Mouse (Mus musculus): Measurements from ENCODE around the gene Ltn1.
A peak's percentile ranks its signal among the peaks of the same experiment; 100 is the strongest.

Gene Ltn1

DNA sequence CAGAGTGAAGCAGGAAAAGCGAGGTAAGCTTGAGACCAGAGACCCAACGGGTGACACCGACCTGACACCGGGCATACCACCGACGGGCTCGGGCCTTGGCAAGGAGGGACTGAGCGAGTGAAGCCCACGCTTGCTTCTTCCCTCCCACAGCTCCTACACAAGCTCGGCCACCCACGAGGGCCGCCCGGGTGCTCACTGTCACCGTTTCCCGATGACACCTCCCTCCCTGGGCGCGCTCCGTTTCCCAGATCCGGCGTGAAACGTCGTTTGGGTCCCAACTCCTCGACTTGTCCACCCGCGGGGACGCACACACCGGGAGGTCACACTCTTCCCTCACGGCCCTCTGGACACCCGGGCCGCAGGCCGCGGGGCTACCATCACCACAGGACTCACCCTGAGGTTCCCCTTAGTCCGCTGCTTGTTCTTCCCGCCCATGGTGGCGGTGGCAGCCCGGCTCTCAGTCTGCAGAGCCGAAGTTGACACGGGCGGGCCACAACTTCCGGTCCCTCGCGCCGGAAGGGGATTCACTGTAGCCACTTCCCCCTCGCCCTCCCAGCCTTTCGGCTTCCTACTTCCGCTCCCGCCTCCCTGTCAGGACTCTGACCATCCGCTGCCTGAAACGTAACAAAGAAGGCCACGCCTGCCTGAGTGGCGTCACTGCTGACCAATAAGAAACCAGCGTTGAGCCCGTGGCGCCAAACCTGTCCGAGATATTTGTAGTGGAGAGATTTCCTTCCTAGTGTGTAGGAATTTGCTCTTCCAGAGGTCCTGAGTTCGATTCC, at the start of gene Ltn1:
Gene Ltn1 (minus strand): TSS at position 580 of the 782 bp plus-strand sequence.
- peak; percentile 99 for DNase-seq (ENCODE audit: low read depth, low spot score)

DNA sequence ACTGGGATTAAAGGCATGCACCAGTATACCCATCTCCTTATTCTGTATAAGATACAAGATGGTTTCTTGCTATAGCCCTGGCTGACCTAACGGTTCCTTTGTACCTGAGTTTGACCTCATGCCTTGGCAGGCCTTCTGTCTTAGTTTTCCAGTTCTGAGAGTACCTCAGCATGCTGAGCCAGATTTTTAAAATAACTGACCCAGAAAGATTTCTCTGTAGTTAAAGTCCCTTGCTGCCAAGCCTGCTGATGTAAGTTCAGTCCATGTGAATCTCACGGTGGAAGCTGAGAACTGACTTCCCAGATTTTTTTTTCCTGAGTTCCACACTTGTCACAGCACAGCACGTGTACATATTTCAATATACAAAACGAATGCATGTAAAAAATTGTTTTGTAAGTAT, 38.2 kb upstream of the Ltn1 start:
- no peak for DNase-seq (ENCODE audit: low read depth, low spot score)

DNA sequence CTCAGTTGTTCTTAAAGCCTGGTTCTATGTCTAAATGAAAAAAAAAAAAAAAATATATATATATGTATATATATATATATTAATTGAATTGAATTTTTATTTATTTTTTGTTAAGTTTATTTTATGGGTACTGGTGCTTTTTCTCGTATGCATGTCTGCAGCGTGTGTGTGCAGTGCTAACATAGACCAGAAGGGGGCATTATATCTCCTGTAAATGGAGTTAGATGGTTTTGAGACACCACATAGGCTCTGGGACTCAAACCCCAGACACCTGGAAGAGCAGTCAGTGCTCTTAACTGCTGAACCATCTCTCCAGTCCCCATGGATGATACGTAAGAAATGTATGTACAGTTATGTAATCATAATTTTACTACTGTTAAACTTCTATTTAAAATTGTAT, 26.3 kb upstream of the Ltn1 start:
- DNase-seq (ENCODE audit: low read depth, low spot score): peak; percentile 41

- DNase-seq (ENCODE audit: low read depth, low spot score): no peak
These were observed 22.8 kb upstream of the Ltn1 start for GRCm38 (mm10) chr16:87455180-87455611.

GRCm38 (mm10) chr16:87454419-87455179, 22.2 kb upstream of the Ltn1 start, which contains the start of gene Usp16:
Gene Usp16 (plus strand): TSS chr16:87454703.
- DNase-seq (ENCODE audit: low read depth, low spot score): peak; percentile 92

GRCm38 (mm10) chr16:87453226-87453625, 20.8 kb upstream of the Ltn1 start:
- DNase-seq (ENCODE audit: low read depth, low spot score): no peak

GRCm38 (mm10) chr16:87445528-87445927, 13.1 kb upstream of the Ltn1 start:
- no peak for DNase-seq (ENCODE audit: low read depth, low spot score)

DNA sequence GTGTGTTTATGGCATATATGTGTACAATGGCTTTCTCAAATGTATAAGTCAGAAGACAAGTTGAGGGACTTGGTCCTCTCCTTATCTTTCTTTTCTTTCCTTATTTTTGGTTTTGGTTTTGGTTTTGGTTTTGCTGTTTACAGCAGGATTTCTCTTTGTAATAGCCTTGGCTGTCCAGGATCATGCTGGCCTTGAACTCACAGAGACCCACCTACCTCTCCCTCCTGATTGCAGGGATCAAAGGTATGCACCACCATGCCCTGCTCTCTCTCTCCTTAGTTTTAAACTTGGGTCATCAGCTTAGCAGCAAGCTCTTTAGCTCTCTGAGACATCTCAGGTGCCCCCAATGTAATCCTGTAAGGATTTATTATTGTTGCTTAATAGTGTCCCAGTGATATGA, 12.7 kb upstream of the Ltn1 start:
- no peak for DNase-seq (ENCODE audit: low read depth, low spot score)

- DNase-seq (ENCODE audit: low read depth, low spot score): no peak
These were observed 11.7 kb upstream of the Ltn1 start for GRCm38 (mm10) chr16:87444071-87444470.

DNA sequence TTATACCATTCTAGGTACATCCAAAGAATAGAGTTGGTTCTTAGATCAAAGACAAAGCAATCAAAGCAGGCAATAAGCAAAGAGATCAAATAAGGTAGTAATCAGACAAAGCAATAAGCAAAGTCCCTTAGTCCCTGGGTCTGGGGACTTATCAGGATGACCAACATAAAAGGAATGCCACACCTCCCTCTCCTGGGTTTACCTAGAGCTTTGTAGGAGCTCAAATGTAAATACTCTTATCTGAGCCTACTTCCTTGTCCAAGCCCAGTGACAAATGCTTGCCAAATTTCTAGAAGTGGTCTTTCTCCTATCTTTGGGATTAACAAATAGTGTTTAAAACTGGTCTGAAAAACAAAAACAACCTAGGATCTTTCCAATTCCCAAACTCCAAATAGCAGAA, 10.8 kb upstream of the Ltn1 start:
- no peak for DNase-seq (ENCODE audit: low read depth, low spot score)

- no peak for DNase-seq (ENCODE audit: low read depth, low spot score)
These were observed 9.9 kb upstream of the Ltn1 start for GRCm38 (mm10) chr16:87442291-87442690.

DNA sequence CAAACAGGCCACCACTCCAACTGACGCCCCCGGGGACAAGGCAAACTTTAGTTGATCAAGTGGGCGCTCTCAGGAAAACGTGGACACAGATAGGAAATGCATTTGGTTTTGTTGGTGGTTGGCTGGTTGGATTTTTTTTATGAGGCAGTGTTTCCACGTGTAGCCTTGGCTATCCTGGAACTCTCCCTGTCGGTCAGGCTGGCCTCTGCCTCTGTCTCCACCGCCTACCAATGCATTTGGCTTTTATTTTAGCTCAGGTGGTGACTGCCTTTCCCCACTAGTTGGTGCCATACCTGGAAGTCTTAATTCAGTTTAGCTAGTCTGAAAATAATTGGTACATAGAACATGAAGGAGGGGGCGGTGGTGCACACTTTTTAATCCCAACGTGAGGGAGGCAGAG, 8.7 kb upstream of the Ltn1 start:
- DNase-seq (ENCODE audit: low read depth, low spot score): peak; percentile 68

- peak; percentile 98 for DNase-seq (ENCODE audit: low read depth, low spot score)
These were observed 7.8 kb upstream of the Ltn1 start, which contains the start of gene Rwdd2b for GRCm38 (mm10) chr16:87440184-87440686. Gene Rwdd2b (minus strand): TSS chr16:87440573.

GRCm38 (mm10) chr16:87438697-87439096, 6.3 kb upstream of the Ltn1 start:
- DNase-seq (ENCODE audit: low read depth, low spot score): peak; percentile 16

DNA sequence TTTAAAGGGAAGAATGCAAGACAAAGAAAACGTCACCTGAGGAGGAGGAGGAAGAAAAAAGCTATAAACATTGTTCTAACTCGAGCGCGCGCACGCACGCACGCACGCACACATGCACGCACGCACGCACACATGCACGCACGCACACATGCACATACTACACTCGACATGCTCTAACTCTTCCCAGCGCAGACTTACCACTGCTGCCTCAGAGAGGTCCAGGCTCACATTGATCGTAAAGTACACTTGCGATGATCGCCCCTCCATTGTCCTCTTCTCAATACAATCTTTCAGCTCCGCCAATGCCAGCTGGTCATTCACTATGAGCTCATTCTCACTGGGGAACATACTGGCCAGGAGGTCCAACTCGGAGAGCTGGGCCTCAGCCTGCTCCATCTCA, 4.7 kb upstream of the Ltn1 start:
- DNase-seq (ENCODE audit: low read depth, low spot score): no peak

GRCm38 (mm10) chr16:87435411-87436205, 3.2 kb upstream of the Ltn1 start:
- DNase-seq (ENCODE audit: low read depth, low spot score): no peak

GRCm38 (mm10) chr16:87434946-87435345, 2.5 kb upstream of the Ltn1 start:
- no peak for DNase-seq (ENCODE audit: low read depth, low spot score)

DNA sequence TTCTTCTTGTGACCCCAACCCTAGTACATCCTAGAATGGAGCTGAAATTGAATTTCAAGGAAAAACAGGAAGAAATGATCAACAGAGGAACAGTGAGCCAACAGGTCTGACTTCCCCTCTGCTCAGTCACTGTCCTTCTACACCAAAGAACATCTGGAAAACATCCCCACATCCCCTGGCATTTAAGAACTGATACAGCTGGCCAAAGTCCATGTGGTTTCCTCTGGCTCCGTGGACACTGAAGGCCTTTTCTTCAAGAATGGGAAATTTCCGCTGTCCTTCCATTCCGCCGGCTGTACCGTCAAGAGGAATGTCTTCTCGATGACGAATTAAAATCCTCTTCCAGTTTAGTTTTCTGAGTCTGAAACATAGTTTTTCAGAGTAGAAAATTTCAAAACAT, 1.9 kb upstream of the Ltn1 start:
- no peak for DNase-seq (ENCODE audit: low read depth, low spot score)

GRCm38 (mm10) chr16:87427516-87427915, 4.9 kb downstream of the Ltn1 start:
- no peak for DNase-seq (ENCODE audit: low read depth, low spot score)

GRCm38 (mm10) chr16:87420662-87421061, 11.8 kb downstream of the Ltn1 start:
- DNase-seq (ENCODE audit: low read depth, low spot score): peak; percentile 31

DNA sequence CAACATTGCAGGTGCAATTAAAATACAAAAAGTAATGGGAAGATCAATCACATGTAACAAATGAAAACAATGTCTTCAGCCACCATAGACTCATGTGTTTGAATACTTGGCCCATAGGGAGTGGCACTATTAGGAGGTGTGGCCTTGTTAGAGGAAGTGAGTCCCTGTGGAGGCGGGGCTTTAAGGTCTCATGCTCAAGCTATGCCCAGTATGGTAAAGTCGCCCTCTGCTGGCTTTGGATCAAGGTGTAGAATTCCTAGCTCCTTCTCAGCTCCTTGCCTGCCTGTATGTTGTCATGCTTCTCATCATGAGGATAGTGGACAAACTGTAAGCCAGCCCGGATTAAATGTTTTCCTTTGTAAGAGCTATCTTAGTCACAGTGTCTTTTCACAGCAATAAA, 27.4 kb downstream of the Ltn1 start:
- DNase-seq (ENCODE audit: low read depth, low spot score): peak; percentile 76

Measured in A20 (cell line).